Mouse (Mus musculus) CD8-positive naive resting alpha-beta T cell, adult 2 months (primary cell): ENCODE measurements around the gene Prkcb.
A peak's percentile ranks its signal among the peaks of the same experiment; 100 is the strongest.

ENCODE experiments used
- DNase-seq, 2 experiments: peaks; one replicate each; pipeline ENCODE4 v3.0.0; 2022; ENCODE audit warnings: low read depth in 2 of 2, low spot score in 2 of 2

The Prkcb gene

DNA sequence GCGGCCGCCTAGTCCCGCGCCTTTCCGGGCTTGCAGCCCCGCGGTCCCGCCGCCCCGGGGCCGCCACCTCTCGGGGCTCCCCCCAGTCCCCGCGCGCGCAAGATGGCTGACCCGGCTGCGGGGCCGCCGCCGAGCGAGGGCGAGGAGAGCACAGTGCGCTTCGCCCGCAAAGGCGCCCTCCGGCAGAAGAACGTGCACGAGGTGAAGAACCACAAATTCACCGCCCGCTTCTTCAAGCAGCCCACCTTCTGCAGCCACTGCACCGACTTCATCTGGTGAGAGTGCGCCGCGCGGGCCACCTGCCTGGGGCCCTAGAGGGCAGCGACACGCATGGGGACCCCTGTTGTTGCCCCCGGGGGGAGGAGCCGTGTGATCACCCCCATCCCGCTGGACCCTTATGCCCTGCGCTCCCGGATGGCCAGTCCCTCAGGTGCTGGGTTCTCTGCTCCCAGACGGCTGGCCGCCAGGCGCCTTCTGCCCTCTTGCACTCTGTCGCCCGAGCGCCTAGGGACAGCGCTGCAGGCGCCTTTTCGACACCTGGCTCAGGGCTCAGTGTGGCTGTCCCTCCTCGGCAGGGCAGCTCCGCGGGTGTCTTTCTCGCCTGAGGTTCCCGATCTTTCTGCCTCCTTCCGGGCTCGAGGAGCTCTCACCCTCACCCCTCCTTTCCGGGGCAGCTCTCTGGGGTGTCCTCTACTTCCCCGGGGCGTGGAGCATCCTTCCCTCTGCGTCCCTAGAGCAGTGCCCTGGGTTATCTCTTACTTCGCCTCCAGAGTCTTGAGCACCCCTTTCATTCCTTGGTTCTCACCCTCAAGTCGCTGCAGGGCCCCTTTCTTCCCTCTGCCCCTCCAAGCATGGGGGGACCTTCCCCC is 926 bp downstream of the Prkcb start:
- DNase-seq = peak; percentile 42 to 55

DNA sequence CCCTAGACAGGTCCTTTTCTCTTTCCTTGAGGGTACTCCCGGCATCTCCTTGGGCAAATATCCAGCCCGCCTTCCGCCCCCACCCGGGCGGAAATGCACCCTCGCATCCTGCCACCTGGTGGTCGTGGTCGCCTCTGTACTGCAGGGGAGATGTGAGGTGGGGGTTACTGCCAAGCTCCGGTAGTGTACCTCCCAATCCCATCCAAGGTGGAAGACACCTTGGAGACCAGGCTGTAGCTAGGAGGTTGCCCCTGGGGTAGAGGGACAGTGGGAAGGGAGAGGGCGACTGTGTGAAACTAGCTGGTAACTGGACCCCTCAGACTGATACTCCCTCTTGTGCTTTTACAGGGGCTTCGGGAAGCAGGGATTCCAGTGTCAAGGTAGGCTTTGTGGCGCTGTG is 1.6 kb downstream of the Prkcb start:
- DNase-seq = peak; percentile 51 to 69

DNA sequence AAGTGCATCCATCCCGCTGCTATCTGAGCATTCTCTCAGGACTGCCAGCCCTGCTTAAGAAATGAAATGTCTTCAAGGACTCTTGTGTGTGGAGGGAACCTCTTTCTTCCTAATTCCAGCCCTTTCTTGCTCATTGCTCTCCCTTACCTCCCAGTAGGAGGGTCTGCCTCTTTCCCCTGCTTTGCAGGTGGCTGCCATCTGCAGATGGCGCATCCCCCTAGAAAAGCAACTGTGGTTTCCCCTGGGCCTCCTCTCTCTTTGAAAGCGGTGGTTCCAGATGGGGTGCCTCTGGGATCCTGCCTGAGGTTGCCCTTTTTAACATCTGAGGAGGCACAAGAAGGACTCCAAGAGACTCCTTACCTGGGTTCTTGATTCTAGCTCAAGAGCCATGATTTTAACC is 2.2 kb downstream of the Prkcb start:
- no peak for DNase-seq

DNA sequence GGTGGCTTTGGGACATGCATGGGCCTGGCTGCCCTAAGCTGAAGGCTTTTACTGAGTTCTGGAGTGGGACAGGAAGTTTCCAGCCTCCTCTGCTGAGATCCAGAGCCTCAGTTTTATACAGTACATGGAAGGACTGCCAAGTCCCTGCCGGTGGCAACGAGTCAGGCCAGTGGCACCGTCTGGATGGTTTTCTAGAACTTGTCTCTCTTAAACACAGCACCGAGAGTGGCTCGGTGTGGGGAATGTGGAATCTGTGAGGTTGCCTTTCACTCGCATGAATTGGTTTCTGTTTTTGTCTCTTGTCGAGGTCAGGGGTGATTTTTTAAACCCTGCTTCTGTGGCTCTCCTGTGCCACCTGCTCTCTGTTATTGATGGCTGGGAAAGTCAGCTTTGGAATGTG is 3.6 kb downstream of the Prkcb start:
- DNase-seq = no peak

DNA sequence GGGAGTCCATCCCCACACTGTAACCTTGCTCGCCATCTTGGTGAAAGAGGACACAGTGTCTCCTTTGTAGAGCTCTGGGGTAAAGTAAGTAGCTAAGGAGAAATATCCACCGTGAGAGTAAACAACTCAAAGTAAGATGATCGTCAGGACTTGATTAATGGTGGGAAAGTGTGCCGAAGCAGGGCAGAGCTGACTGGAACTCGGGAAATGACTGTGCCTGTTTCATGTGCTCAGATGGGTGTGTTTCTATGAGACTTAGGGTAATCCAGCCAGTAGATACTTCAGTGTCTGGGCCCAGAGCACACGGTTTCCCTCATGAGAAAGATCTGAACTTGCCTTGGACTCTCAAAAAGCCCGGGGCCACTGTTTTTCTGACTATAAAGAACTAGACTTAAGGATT is 5.6 kb downstream of the Prkcb start:
- DNase-seq = no peak

DNA sequence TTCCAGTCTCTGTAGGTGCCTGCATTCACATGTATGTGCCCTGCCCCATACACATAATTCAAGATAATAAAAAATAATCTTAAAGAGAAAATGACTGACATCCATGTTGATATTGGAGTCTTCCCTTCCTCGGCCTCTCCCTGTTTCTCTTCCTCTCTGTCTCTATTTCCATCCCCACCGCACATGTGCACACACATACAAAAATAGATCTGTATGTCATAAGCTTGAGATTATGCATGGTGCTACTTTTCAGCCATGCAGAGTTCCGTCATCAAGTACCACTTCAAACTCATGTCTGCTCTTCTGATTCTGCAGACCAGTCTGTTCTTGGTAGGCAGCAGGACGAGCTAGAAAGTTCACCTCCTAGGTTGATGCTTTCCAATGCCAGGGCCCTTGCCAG is 6.8 kb downstream of the Prkcb start:
- DNase-seq = no peak

DNA sequence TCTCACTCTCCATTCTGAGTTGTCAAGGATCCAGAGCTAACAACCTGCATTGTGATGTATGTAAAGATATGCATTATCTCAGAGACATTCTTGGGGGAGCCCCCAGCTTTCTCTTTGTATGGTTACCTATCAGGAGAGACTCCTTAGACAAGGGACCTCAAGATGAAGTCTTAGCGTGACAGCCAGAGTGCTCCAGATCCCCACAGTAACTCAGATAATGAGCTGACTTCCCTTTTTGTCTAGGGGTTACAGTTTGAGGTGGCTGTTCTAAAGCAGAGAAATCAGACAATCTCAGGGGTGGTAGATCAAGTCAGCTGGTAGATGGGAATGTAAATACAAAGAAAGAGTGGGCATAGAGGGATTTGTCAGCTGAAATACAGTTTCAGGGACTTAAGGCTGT is 7.8 kb downstream of the Prkcb start:
- DNase-seq = no peak

DNA sequence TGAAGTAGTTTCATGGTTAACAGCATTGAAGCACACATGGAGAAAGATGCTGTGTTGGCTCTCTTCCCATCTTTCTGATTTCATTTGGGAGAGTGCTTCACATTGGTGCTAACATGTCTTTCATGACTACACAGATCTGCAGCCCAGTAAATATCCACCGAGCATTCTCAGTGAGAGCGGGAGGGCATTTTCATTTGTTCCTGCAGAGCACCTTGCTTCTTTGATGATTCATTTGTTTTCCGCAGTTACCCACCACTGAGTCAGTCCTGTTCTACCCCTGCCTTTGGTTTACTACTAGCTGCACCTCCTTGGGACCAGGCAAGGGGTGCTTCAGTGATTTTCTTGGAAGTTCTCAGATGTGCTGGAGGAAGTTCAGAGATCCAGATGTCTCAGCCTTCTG is 8.3 kb downstream of the Prkcb start:
- DNase-seq = no peak

DNA sequence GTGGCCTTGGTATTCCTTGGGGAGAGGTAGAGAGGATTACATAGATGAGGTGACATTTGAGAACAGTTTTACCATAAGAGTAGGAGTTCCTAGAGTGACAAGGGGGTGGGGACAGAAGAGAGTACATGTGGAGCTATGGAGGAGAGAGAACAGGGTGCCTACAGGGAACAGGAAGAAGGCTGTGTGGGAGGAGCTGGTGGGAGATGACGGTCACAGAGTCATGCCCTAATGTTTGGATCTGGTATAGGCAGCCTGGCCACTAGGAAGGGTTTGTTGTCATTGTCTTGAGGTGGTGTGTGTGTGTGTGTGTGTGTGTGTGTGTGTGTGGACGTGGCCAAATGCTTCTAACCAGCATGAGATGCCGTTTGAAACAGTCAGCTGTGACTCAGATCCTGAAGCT is 9.1 kb downstream of the Prkcb start:
- DNase-seq = no peak

DNA sequence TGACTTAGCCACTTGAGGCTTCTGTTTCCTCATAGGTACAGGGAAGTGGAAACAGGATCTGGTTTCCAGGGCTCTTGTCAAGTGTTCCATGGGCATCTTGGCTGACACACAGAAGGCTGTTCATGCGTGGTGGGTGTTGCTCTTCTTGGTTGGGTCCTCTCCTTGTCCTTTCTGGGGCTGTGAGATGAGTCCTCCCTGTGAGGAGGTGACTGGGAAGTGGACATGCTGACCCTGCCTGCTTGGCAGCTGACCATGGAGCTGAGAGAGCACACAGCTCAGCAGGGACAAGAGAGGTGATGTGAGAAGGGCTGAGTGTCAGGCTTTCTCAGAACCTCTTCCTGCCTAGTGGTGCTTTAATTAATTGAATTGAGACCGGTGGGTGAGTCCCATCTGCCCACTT is 10.2 kb downstream of the Prkcb start:
- no peak for DNase-seq

DNA sequence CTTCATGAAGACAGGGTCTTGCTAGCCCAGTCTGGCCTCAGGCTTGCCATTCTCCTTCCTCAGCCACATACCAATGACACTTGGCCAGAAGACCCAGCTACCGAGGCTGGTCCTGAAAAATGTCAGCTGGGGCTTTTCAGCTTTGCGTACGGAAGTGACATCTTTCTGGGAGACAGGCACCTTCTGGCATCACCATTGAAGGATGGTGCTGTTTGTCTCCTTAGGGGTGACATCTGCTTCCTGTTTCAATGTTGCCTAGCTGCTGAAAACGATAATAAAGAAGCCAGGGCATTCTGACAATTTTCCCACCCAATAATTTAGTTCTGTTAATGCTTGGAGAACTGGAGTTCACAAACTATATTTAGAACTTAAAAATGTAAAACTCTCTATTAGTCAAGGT is 12.0 kb downstream of the Prkcb start:
- no peak for DNase-seq

DNA sequence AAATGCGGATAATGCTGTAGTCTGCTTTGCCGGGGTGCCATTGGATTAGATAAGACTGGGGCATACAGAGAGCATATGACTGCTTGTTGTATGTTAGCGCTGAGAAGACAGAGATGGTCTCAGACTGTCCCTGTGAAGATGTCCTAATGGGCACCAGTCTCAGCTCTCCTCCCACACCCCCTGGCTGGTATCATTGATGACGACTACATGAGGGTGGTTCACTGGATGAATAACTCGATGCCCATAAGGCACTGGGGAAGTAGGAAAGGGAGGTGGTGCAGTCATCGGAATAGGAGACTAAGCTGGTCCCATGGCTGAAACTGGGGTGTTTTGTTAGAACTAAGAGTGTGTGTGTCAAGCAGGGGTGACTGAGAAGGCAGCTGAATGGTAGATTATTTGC is 14.0 kb downstream of the Prkcb start:
- DNase-seq = no peak

DNA sequence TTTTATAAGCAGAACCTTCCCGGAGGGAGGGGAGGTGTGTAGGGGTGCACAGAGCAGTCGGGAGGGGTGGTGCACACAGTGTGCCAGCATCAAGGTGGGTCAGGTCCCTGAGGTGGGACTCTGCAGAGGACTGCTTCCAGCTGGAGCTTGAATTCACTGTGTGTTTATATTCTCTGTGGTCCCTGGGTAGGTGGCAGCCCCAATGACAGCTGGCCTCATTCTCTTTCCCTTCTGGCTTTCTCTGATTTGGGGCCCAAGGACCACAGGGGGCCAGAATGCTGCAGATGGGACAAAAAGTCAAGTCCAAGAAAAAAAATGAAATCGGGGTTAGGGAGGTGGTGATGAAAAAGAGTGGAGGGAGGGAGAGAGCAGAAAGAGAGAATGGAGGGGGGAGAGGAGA is 15.4 kb downstream of the Prkcb start:
- DNase-seq = no peak

DNA sequence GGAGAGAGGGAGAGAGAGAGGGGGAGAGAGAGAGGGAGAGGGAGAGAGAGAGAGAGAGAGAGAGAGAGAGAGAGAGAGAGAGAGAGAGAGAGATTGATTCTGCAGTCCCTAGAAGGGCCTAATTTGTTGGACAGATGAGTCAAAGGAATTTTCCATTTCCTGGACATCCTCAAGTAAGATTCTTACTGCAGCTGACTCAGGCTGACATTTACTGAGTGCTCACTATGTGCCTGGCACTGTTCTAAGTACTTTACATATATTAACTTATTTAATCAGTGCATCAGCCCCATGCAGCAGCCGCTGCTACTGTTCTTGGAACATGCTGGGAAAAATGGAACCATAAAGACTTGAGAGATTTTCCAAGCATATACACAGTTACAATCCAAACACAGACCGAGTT is 16.0 kb downstream of the Prkcb start:
- DNase-seq = no peak

DNA sequence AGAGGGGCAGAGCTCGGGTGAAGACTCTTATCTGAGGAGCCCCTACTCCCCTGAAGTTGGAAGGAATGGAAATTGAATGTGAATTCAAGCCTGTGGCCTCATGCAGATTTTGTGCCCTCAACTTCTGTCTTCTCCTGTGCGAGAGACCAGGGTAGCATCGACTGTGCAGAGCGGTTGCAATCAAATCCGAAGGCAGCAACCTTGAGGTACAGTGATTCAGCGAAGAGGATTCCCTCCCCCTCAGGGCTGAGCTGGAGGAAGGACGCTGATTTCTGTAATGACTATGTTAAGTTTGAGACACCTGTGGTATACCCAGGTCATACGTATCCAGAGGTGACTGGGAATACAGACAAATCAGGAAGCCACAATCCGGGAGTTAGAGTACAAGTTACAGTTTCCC is 18.7 kb downstream of the Prkcb start:
- no peak for DNase-seq

DNA sequence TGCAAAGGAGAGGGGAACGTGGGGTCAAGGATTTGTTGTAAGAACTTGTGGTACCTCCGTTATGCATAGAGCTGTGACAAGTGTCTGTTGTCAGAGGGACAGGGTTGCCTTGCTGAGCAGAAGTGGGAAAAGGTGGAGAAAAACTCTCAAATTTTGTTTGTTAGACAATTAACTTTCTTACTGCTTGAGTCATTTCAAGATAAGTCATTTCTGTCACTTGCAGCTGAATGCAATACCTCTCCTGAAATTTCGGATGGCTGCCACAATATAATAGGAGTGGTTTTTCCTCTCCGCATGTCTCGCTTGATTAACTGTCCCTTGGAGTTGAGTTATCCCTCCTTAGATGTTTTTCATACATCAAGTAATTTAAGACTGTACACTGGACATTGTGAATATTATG is 20.1 kb downstream of the Prkcb start:
- no peak for DNase-seq

DNA sequence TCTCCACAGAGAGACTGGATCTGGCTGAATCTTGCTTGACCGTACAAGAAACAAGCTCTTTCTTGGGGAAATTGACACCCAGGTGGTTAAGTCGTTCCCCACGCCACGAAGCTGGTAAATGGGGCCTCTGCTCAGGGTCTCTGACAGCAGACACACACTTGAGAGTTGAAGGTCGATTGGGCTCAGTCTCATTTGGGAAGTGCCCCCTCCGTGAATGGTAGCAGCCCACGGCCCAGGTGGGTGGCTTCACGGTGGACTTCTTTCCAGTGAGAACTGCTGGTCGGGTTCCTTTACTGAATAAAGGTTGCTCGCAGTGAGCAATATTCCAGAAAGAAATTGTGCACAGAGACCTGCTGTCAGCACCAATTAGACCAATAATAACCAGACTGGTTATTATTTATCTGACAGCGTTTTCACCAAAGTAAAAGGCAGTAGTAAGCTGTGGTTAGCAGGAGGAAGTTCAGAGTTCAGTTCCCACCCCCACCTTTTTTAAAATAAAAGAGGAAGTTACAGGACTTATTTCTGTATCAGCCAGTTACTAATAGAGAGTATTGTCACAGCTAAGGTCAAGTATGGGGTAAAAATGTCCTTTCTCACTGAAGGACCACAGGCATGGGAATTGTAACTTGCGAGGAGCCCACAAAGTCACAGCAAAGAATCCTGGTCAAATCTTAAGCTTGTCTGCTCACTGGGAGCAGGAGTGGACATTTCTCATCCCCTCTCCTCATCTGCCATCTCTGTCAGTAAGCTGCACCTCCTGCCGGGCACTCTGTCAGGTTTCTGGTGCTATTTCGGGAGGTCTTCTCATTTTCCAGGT is 21.6 kb downstream of the Prkcb start:
- no peak for DNase-seq

DNA sequence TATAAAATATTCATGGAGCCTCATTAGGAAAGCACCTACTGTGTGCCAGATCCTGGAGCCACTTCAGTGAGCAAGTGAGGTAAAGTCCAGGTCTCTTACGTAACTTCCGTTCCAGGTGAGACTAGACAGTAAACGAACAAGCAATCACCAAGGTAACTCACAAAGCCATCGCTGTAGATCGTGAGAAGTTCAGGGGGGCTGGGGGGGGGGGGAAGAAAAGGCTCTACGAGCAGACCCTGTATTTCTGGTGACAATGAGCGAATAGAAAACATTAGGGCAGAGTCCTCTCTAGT is 22.1 kb downstream of the Prkcb start:
- DNase-seq = no peak

DNA sequence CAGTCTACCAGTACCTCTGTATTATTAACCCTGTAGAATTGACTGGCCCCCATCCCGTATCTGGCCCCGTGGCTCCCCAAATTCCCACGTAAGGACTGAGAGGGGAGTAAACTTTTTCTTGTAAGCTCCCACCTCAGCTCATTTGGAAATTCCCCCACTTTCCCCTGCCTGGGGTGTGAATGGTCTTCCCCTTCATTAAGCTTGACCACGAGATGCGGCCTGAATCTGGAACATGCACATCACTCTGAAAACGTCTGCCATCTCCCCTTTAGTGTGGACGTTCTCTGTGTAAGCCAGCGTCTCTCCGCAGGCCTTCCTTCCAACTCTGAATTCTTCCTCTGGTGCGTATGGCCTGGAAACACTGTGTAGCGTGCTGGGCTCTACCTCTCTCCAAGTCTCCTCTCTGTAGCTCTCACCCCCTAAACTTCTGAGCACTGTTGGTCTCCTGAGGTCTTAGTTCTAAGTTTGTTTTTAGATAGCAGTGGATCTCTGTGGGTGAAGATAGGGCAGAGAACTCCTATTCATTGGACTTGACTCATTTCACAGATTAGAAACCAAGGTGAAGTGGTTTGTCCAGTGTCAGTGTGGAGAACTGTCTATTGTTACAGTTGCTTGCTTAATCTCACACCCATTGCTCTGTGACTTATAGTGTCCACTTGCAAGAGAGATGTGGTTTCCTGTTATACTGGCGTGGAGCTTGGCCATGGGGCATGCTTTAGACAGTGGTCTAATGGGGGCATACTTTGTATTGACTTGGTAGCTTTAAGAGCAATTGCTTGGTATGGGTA is 25.3 kb downstream of the Prkcb start:
- no peak for DNase-seq

DNA sequence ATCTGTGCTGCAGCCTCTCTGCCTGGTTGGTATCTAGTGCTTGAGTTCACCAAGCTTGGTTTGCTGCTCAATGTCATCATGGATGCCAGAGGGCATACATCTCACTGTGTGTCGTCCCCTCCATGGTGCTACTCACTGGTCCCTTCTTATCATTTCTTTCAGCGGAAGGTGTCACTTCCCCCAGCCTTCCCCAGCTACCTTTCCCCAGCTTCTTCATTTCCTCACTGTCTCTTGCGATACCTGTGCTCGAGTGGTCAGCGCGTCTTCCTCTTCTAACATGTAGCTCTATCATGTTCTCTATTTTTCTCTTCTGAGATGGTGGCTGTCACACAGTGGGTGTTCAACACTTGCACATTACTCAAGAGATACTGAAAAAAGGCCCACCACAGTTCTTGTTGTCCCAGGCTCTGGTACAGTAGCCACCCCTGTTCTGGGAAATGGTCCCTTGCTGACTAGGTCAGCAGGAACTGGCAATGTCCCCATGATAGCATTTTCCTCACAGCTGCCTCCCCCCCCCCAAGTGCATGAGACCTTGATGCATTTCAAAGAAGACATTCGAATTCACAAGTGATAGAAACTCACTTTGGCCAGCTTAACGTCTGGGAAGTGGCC is 27.3 kb downstream of the Prkcb start:
- no peak for DNase-seq

DNA sequence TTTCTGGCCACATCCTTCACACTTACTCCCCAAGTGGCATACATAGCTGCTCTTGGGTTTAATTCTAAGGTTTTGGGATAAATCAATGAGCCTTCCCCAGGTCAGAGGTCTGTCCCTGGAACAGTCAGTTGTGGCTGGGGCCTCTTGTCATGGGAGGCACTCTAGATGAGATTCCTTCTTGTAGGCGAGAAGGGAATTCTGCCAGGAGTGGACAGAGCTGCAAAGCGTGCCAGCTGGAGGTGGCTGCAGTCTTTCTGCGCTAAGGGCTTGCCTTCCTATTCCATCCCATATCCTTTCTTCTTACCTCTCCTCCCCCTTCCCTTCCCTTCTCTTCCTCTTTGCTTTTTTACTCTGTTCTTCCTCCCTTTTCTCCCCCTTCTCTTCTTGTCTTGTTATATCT is 28.1 kb downstream of the Prkcb start:
- no peak for DNase-seq

DNA sequence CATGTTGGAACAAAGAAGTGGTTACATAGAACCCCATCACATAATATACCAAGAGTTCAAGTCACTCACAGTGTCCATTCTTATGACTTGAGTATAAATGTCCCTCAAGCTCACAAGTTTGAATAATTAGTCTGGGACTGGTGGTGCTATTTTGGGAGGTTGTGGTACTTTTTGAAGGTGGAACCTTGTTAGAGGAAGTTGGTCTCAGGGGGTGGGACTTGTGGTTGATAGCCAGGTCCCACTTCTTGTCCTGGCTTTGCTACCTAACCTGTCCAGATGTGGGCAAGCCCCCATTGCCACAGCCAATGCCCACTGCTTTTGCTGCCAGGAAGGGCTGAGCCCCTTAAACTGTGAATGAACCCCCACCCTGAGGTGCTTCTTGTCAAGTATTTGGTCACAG is 28.9 kb downstream of the Prkcb start:
- DNase-seq = no peak
